Comparison of ENCODE assay signal across 9 mouse cellular contexts in the genomic region with DNA sequence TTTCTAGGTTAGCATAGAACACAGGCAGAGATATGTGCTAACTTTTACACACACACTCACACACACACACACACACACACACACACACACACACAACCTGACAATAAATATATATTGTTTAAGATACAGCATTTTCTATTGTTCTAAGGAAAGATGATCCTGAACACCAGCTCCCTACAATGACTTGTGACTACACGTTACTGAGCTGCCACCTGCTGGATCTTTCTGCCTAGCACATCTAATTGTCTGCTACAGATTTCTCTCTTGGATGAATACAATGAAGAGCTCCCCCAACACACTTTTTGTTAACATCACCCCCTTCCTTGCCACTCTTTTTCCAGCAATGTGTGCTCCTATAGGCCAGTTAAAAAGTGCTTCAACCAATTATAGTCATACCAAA. TPM values are rescaled to one million over a fixed set of nuclear protein-coding genes. Genes with fewer than 3 reads are reported as not detected.
A peak's percentile ranks its signal among the peaks of the same experiment; 100 is the strongest.
DNase-seq lines count a peak whose midpoint lies in the region; ATAC-seq lines count a peak whose summit lies in the region.
"Had no signal": no experiment of that assay in that cellular context is flagged by ENCODE, and none has a peak within 500 bp of the region (broad histone marks: within the 10 kb centered on the region; RNA-seq: fewer than 3 reads in every experiment).

No protein-coding gene starts in this region.

- DNase-seq in heart, postnatal 10 days = peak; percentile 60 to 65
- DNase-seq in MN1 (ENCODE audit: low spot score) = peak; percentile 52
- DNase-seq in cerebellum, postnatal 36 days = peak; percentile 67 to 75
- peak; percentile 19 to 70 for DNase-seq in layer of hippocampus, postnatal 25 days (ENCODE audit: extremely low spot score in 1 of 2, low spot score in 1 of 2)
- peak; percentile 5 for DNase-seq in thymus, postnatal 25 days
- DNase-seq: liver, embryonic 13.5 days had no signal

- H3K27ac ChIP-seq in heart, embryonic 12.5 days (ENCODE audit: poor library complexity, severe bottlenecking) = no peak overlapping the region
- no peak overlapping the region for H3K27ac ChIP-seq in midbrain, embryonic 13.5 days
- H3K27ac ChIP-seq: liver, embryonic 13.5 days had no signal

- ATAC-seq in heart, embryonic 12.5 days (ENCODE audit: insufficient number of reproducible peaks, low FRiP score) = no peak
- peak; percentile 47 to 75; a peak in 3 of 4 replicates for ATAC-seq in hematopoietic stem cell, adult 5-6 weeks (replicated peaks in 1 of 2; ENCODE audit: insufficient read depth in 1 of 2, low FRiP score in 2 of 2, low TSS enrichment in 1 of 2, low read depth in 1 of 2, poor library complexity in 2 of 2, severe bottlenecking in 2 of 2)
- ATAC-seq in midbrain, embryonic 13.5 days = peak; percentile 67

- no peaks in the 10 kb centered on the region for H3K36me3 ChIP-seq in heart, embryonic 12.5 days
- H3K36me3 ChIP-seq in midbrain, embryonic 13.5 days = no peaks in the 10 kb centered on the region
- H3K36me3 ChIP-seq: liver, embryonic 13.5 days had no signal

- WGBS in heart, embryonic 12.5 days = 0% methylated on average over 1 of the region's 1 CpGs
- 0% methylated on average over 1 of the region's 1 CpGs for WGBS in midbrain, embryonic 13.5 days

- H3K4me3 ChIP-seq in heart, embryonic 12.5 days = no peak overlapping the region
- no peak overlapping the region for H3K4me3 ChIP-seq in midbrain, embryonic 13.5 days (replicated peaks)
- H3K4me3 ChIP-seq: liver, embryonic 13.5 days had no signal

- intact Hi-C loops in heart, postnatal 10 days (cut with DNase I) = loop anchor here (1.0 kb wide), 1 partner anchor 288 kb away; no protein-coding TSS in a partner anchor

- no peaks in the 10 kb centered on the region for H3K9me3 ChIP-seq in heart, embryonic 12.5 days (replicated peaks)
- H3K9me3 ChIP-seq in midbrain, embryonic 13.5 days = no peaks in the 10 kb centered on the region
- H3K9me3 ChIP-seq: liver, embryonic 13.5 days had no signal

- H3K4me1 ChIP-seq in heart, embryonic 12.5 days (replicated peaks) = peaks cover 26% of the 10 kb centered on the region
- H3K4me1 ChIP-seq in midbrain, embryonic 13.5 days (replicated peaks) = no peaks in the 10 kb centered on the region

- peaks cover 28% of the 10 kb centered on the region for H3K27me3 ChIP-seq in heart, embryonic 12.5 days (replicated peaks)
- H3K27me3 ChIP-seq in midbrain, embryonic 13.5 days = peaks cover 25% of the 10 kb centered on the region

- no peak overlapping the region for H3K9ac ChIP-seq in heart, embryonic 12.5 days
- H3K9ac ChIP-seq in midbrain, embryonic 13.5 days (replicated peaks) = no peak overlapping the region
- H3K9ac ChIP-seq: liver, embryonic 13.5 days had no signal

- H3K4me2 ChIP-seq in heart, embryonic 12.5 days = no peak overlapping the region
- no peak overlapping the region for H3K4me2 ChIP-seq in midbrain, embryonic 13.5 days (replicated peaks)
- H3K4me2 ChIP-seq: liver, embryonic 13.5 days had no signal

RNA-seq across cellular contexts. Expression of a gene that starts 13.5 kb away (rescaled TPM):
- 10 to 100 TPM; 45.8 to 53.6 TPM for total RNA-seq in heart, postnatal 10 days (2021)
- polyA plus RNA-seq in heart, embryonic 12.5 days (2016; fragmentation: Nextera tagmentation; extraction: Ambion mirVana) = 88.5 and 89.7 TPM in 2 replicates
- total RNA-seq in hematopoietic stem cell, adult 5-6 weeks (2017) = 245 and 274 TPM in 2 replicates
- total RNA-seq in layer of hippocampus, postnatal 25 days (2021) = 100 to 1,000 TPM; 120 to 145 TPM
- 120 and 125 TPM in 2 replicates for polyA plus RNA-seq in midbrain, embryonic 13.5 days (2015; fragmentation: Nextera tagmentation; extraction: Ambion mirVana)

RNA-seq across cellular contexts. Expression of a gene that starts 46.3 kb away (rescaled TPM):
- total RNA-seq in heart, postnatal 10 days (2021) = under 1 TPM; 0.65 to 0.67 TPM
- 1.8 and 2.0 TPM in 2 replicates for polyA plus RNA-seq in heart, embryonic 12.5 days (2016; fragmentation: Nextera tagmentation; extraction: Ambion mirVana)
- 34.0 and 39.9 TPM in 2 replicates for total RNA-seq in hematopoietic stem cell, adult 5-6 weeks (2017)
- total RNA-seq in layer of hippocampus, postnatal 25 days (2021) = 1 to 10 TPM; 1.7 to 2.2 TPM
- 1.5 and 1.6 TPM in 2 replicates for polyA plus RNA-seq in midbrain, embryonic 13.5 days (2015; fragmentation: Nextera tagmentation; extraction: Ambion mirVana)

Comparison
In these comparisons a context has a peak if more than half of its experiments do, and no peak if none do; other contexts are left out.
1. DNase-seq: peak in every context shown above with its lines; median percentile 71 in cerebellum, postnatal 36 days; 62 in heart, postnatal 10 days; 52 in MN1; 44 in layer of hippocampus, postnatal 25 days; 5 in thymus, postnatal 25 days.
2. RNA of a gene that starts 46.3 kb away (total RNA-seq): 34.0 to 39.9 TPM in hematopoietic stem cell, adult 5-6 weeks; 1.7 to 2.2 TPM in layer of hippocampus, postnatal 25 days and 0.65 to 0.67 TPM in heart, postnatal 10 days; every median in the first group is over 10 times any median in the second.